Mouse (Mus musculus) urinary bladder, postnatal 14 days (tissue): ENCODE data around the gene Lmln.
"Not testable (repeated sequence)": the region's sequence is repeated elsewhere in the genome, so short reads cannot be mapped to it uniquely, and the experiment has no call there.

Source experiments
- DNase-seq: peaks from one replicate; pipeline ENCODE4 v3.0.0; 2021; ENCODE audit warnings: low spot score

Lmln gene

GRCm38 (mm10) chr16:33058033-33058432, 4.3 kb upstream of the Lmln start:
- no peak for DNase-seq

GRCm38 (mm10) chr16:33058656-33059055, 3.7 kb upstream of the Lmln start:
- DNase-seq = not testable (repeated sequence)

DNA sequence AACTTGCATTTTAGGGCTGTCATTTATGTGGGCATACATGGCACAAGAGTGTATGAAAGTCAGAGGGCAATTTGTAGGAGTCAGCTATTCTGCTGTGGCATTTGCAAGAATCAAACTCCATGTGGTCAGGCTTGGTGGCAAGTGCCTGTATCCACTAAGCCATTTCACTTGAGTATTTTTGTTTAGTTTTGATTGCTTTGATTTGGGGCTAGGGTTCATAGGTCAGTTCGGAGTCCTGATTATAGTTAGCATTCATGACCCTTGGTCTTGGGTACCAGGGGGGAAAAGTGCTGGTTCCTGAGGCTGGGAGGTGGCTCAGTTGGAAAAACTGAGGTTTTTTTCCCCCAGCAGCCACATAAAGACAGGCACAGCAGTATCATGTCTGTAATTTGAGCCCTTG, 2.9 kb upstream of the Lmln start:
- no peak for DNase-seq

DNA sequence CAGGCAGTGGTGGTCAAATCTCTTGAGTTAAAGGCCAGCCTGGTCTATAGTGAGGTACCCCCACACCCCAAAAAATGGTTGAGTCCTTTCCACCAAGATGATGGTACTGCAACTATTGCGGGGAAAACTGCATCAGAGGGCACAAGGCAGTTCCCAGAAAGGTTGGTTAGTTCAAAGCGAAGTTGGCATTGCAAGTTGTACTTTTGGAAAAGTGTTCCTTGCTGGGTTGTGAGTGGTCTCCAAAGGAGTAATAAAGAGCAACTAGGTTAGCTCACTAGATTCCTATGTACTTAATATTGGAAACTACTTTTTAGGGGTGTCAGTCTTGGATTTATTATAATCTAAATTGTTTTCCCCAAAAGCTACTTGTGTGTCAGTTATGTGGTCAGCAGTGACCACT, 1.4 kb upstream of the Lmln start:
- DNase-seq = no peak

- no peak for DNase-seq
Measured at GRCm38 (mm10) chr16:33061400-33061799, 921 bp upstream of the Lmln start.

GRCm38 (mm10) chr16:33062682-33063131, 386 bp downstream of the Lmln start:
- peak; percentile 69 for DNase-seq

DNA sequence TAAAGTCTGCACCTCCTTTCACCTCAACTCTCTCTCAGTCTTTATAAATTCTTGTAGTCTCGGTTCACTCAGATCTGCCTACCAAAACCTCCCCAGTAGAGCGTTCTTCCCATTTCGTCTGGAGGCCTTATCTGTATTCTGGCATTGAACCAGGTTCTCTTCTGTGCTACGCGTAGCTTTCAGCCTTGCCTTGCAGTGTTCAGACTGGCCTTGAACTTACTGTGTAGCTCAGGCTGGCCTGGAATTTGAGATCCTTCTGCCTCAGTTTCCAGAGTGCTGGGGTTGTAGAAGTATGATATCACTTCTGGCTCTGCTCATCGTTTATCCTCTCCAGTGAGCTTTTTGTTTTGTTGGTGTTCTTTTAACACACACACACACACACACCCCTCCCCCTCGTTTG, 946 bp downstream of the Lmln start:
- no peak for DNase-seq

- no peak for DNase-seq
Measured at GRCm38 (mm10) chr16:33064636-33065035, 2.3 kb downstream of the Lmln start.

GRCm38 (mm10) chr16:33070928-33071327, 8.6 kb downstream of the Lmln start:
- no peak for DNase-seq

GRCm38 (mm10) chr16:33072871-33073557, 10.7 kb downstream of the Lmln start:
- DNase-seq = no peak

DNA sequence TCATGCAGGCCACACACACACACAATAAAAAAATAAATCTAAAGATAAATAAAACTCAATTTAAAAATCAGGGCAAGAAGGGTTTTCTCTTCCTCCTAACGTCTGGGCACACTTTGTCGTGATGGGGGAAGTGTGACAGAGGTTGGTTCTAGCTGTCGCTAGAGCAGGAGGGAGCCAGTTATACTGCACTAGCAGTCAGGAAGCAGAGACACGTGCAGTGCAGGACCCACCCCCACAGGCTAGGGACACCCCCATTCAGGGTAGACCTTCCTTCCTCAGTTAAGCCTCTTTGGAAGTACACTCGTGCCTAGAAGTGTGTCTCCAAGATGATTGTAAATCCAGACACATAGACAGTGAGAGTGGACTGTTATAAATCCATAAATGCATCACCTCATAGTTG, 12.6 kb downstream of the Lmln start:
- no peak for DNase-seq

- DNase-seq = no peak
Measured at GRCm38 (mm10) chr16:33076078-33076477, 13.8 kb downstream of the Lmln start.

DNA sequence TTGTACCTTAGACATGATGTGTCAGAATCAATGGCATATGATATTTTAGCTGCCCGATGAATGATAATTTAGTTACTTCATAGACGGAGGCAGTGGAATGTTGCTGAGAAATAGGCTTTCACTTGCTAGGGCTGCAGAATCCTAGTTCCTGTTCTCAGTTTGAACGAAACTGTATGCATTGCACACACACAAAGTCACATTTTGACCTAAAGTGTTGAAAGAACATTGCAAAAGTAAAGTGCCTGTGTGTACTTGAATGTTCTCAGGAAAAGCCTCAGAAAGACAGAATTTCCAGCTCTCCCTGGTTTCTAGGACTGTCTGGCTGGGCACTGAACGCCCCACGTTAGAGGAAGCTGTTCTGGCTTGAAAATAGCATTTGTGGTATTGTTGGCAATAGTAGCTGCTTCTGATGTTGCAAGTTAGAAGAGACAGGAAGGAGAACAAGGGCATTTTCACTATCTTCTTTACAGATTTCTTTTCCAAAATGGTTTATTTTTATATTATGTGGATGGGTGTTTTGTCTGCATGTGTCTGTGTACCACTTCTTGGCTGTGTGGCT, 14.8 kb downstream of the Lmln start:
- no peak for DNase-seq

GRCm38 (mm10) chr16:33080063-33080462, 17.7 kb downstream of the Lmln start:
- no peak for DNase-seq

- no peak for DNase-seq
Measured at GRCm38 (mm10) chr16:33082951-33083350, 20.6 kb downstream of the Lmln start.

GRCm38 (mm10) chr16:33083996-33084395, 21.7 kb downstream of the Lmln start:
- DNase-seq = no peak

GRCm38 (mm10) chr16:33085666-33086065, 23.3 kb downstream of the Lmln start:
- DNase-seq = no peak

DNA sequence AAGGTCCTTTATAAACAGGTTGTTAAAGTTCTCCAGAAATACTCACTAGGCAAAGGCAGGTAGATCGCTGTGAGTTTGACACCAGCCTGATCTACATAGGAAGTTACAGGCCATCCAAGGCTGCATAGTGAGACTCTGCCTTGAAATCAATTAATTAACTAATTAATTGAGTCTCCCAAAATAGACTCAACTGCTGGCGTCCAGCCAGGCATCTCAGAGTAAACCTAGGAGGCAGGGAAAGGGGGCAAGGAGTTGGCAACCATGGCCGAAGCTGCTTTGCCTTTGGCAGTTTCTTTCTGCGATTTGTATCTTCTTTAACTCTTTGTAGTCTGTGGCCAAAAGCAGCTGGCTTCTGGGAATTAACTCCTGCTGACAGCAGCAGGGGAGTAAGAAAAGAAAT, 51.4 kb downstream of the Lmln start:
- DNase-seq = no peak

DNA sequence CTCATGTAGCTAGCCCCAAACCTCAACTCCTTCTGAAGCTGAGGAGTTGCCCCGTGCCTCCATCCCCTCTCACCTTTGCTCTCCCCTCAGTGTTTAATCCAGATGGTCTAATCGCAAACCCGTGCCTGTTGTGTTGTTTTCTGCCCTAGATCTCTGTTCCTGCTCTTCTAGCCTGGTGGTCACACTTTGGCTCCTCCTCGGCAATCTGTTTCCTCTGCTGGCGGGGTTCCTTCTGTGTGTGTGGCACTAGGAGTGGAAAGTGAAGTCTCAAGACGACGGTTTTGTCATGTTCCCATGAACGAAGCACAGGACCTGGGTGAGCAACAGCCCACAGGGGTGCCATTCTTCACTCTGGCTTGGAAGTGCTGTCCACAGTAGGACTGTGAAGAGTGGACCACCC, 61.1 kb downstream of the Lmln start:
- DNase-seq = no peak

GRCm38 (mm10) chr16:33123938-33124820, 61.9 kb downstream of the Lmln start:
- no peak for DNase-seq

DNA sequence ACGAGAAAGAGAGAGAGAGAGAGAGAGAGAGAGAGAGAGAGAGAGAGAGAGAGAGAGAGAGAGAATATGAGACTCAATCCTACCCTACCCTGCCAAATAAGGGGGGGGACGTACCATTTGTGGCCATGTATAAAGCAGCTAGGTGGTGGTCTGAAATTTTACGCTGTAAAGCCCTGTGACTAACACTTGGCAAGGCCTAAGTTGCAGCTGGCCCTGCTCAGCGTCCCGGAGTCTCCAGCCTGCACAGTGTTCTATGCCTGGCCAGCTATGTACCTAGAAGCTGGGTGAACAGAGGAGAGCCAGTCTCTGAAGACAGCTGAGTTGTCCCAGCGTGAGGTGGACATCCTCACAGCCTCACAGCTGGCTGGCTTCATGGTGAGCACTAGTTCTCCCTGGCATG, 64.7 kb downstream of the Lmln start:
- no peak for DNase-seq

- peak; percentile 27 for DNase-seq
Measured at GRCm38 (mm10) chr16:33130731-33131130, 68.4 kb downstream of the Lmln start.

DNA sequence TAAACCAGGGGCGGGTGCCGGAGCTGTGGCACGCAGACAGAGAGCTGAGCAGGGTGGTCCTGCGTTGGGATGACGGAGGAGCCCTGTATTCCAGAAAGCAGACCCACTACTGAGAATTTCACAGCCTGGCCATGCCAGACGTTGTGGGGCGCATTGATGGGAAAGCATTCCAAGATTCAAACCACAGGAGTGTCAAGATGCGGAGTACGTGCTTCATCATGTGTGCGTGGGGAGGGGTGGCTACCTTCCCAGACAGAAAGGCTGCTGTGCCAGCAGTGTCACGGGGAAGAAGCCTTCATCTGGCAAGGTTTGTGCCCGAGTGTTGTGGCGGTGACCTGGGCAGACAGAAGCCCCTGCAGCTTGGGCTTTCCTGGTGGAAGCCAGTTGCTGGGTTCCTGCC, 70.9 kb downstream of the Lmln start:
- DNase-seq = no peak
